Mouse (Mus musculus) cerebellum, adult 9-11 months (tissue): ENCODE measurements around the gene Clec4g.
A peak's percentile ranks its signal among the peaks of the same experiment; 100 is the strongest.
"Not testable (repeated sequence)": the region's sequence is repeated elsewhere in the genome, so short reads cannot be mapped to it uniquely, and the experiment has no call there.

ENCODE experiments used
- DNase-seq: peaks from one replicate; pipeline ENCODE4 v3.0.0; 2022

Clec4g gene

DNA sequence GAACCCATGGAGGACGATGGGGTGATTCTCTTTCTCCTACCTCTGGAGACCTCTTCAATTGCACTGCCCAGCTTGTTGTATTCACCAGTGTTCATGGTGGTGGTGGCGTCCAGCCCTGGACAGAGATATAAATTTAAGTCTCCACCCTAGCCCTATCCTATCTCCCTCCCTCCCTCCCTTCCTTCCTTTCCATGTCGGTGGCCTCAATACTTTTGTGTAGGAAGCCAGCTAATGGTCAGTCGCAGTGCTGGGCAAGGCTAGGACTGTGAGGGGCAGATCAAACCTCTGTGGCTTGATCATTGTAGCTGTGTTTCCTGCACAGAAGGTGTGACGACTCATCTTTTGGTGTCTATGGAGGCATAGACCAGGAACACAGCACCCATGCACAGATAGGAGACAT lies at the start of gene Clec4g:
Gene Clec4g, minus strand, starts transcription at position 101 of the 400 bp plus-strand sequence.
- DNase-seq = no peak

DNA sequence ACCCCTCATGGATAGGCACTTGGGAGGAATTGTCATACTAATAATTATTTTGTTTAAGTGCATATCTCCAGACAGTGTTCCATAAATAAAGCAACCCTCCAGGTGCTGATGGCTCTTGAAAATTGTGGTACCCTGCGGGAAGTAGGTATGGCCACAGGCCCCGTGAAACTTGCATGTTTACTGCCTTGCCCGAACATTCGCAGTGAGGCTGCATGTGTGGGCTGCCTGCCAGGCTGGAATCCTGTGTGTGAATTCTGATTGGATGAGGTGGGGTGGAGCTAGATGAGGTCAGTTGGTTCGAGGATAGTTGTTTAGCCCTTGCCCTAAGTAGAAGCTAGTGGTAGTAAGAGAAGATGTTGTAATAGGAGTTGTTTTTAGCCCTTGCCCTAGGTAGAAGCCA lies 48.2 kb upstream of the Clec4g start:
- not testable (repeated sequence) for DNase-seq

- peak; percentile 3 for DNase-seq
These were observed 33.9 kb upstream of the Clec4g start for GRCm38 (mm10) chr8:3754261-3754850.

- no peak for DNase-seq
These were observed 28.3 kb upstream of the Clec4g start, which contains the start of gene Cd209a for GRCm38 (mm10) chr8:3748761-3749160. Cd209a (minus strand) TSS chr8:3748984.

DNA sequence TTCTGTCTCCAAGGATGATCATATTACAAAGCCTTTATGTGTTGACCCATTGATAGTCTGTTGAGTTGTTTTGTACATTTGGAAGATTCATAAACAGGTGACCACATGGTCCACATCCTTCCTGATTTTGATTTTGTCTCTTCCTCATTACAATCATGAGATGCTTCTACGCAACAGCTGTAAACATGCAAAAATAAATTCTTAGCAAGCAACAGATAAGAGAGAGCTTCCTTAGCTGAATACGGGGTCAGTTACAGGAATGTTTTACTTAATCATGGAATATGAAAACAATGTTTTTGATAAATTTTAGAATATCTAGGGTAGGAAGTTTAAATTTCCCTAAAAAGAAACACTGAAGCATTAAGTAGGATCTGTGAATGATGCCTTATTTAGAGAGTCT lies 16.5 kb upstream of the Clec4g start:
- no peak for DNase-seq

DNA sequence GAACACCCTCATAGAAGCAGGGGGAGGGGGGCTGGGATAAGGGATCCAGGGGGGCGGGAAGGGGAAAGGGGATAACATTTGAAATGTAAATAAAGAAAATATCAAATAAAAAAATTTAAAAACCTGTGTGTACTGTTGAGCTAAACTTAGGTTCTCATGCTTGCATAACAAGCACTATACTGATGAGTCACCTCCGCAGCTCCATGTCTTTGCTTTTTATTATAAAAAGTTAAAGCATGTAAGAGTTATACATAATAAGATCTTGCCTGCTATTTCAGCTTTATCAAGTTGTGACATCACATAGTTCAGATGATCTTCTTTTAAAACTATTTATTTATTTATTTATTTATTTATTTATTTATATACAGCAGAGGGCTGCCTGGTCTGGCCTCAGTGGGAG lies 15.1 kb upstream of the Clec4g start:
- no peak for DNase-seq

DNA sequence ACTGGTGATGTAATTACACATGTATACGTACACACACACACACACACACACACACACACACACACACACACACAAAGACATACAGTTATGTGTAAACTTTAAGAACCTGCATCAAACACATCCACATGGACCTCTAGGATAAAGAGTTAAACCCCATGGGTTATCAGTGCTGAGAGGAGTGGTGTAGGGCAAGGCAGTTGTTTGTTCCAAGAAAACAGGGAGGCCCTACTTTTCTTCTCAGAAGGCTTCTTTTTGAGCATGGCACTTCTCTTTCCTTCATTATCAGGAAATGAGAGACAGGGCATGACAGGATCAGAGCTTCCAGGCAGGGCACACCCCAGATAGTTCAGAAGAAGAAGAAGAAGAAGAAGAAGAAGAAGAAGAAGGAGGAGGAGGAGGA lies 13.6 kb upstream of the Clec4g start:
- DNase-seq = no peak

DNA sequence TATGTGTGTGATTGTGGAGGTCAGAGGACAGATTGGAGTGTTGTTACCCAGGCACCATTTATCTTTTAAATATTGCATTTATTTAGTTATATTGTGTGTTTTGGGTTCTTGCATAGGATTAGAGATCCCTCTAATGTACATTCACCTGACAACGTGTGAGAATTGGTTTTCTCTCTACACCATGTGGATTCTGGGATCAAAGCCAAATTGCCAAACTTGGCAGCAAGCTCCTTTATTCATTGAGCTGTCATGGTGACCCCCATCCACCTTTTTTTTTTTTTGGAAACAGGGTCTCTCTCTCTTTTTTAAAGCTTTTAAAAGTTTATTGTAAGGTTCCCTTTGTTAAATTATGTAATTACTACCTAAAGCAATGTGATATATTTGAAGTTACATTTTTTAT lies 590 bp upstream of the Clec4g start:
- no peak for DNase-seq

DNA sequence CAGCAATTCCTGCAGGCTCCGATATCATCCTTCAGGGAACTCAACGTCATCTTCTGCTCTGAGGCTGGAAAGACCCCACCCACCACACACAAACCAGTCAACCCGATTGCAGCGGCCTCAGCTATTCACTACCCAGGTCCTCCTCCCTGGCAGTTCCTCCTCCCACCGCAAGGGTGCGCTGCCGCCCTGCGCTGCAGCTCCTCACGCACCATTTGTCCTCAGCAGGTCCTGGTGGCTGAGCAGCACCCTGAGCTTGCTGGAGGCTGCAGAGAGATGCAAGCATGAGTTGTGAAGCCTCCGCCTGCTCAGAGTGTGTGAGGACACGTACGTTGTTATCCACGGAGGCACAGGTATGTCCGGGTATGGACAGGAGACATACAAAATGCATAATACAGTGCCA lies 1.9 kb downstream of the Clec4g start:
- peak; percentile 38 for DNase-seq

- no peak for DNase-seq
These were observed 3.0 kb downstream of the Clec4g start for GRCm38 (mm10) chr8:3717321-3717954.

GRCm38 (mm10) chr8:3711646-3712045 lies 8.8 kb downstream of the Clec4g start:
- no peak for DNase-seq

DNA sequence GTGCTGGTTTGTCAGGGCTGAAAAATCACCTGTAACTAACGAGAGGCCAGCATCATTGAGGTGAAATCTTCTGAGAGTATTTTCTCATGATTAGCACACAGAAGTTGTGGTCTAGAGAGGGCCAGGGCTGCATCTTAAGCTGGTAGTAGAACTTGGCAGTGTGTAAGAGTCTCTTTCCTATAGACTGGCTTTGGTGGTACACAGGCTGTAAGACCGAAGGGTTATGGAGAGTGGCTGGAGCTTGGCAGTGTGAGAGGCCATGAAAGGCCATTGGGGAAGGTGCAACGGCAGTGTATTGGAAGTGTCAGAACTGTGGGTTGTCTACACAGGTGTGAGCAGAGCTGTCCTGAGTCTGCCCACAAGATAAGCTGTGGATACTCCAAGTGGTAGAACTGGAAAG lies 10.1 kb downstream of the Clec4g start:
- no peak for DNase-seq

- DNase-seq = no peak
These were observed 12.8 kb downstream of the Clec4g start for GRCm38 (mm10) chr8:3707611-3708010.

GRCm38 (mm10) chr8:3705711-3706110 lies 14.7 kb downstream of the Clec4g start:
- no peak for DNase-seq

GRCm38 (mm10) chr8:3701491-3701890 lies 19.0 kb downstream of the Clec4g start:
- no peak for DNase-seq

DNA sequence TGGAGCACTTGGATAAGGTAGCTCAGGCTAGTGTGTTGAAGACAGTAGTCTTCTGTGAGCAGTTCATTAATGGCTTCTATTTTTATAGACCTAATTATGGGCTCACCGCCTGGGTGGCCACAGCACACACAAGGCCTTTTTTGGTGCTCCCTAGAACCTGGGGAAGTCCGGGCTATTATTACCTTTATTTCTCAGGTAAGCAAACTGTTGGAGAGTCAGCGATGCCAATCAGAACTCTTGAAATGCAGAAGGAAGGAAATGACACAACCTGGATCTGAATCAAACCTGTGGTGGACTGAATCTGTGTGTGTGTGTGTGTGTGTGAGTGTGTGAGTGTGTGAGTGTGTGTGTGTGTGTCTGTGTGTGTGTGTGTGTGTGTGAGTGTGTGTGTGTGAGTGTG lies 26.3 kb downstream of the Clec4g start, which contains the start of gene Fcer2a:
Gene Fcer2a, minus strand, starts transcription at position 55 of the 400 bp plus-strand sequence.
- no peak for DNase-seq

DNA sequence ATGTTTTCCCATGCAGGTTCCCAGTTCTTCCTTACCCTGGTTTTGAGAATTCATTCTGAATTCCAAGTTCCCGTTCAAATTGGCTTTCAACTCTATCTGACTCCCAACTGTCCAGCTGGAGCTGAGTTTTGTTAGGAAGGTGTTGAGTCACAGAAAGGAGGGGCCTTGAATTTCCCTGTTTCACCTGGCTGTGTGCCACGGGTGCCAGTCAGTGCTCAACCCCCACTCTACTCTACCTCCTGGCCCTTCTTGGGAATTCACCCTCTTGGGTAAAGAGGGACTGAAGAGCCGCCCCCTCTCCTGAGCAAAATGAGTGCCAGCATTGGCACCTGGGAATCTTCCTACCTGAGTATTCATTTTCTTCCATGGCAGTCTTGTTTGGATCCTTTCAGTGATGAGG lies 29.7 kb downstream of the Clec4g start:
- no peak for DNase-seq

DNA sequence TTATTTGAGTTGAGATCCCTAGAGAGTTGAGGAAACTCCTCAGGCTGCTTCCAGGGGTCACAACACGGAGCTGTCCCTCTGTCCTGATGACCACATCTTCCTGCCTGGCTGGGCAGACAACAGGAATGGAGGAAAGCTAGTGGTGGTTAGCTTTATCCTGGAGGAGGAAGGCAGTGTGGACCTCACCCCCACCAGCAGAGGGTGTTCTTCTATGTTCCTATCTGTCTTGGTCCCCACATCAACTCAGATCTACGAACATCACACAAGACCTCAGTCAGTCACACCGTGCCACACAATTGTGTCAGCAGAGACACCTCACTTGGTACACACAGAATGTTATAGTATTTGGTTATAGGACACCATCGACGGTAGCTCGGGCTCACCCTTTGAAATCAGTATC lies 32.9 kb downstream of the Clec4g start:
- no peak for DNase-seq

- no peak for DNase-seq
These were observed 35.0 kb downstream of the Clec4g start for GRCm38 (mm10) chr8:3685422-3685821.

- no peak for DNase-seq
These were observed 35.9 kb downstream of the Clec4g start for GRCm38 (mm10) chr8:3684530-3684929.

DNA sequence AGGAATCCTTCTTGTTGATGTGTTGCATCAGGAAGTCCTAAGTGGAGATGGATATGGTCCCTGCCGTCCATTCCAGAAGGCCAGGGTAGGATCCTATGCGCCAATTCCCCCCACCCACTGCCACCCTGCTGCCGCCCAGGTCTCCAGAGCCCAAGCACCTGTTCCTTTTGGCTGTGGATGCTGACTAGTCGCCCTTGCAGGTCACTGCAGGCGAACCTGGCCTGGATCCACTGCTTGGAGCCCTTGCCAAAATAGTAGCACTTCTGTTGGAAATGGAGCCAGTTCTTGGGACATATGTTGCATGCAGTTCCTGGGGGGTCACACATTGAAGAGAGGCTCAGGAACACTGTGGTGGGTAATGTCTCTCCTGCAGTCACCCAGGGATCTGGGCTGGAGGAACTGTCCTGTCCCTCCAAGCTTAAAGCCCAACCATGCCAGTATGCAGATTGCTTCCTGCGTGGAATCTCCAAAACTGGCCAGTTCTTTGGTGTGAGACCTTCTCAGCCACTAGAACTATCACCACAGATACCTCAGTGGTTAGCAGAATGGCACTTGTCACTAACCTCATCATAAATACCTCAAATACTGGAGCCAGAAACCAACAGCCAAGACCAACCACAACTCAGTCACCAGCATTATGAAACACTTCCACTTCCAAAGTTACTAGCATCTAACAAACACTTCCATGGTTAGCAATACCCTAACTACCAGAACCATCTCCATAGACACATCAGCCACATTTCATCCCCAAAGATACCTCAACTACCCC lies 36.9 kb downstream of the Clec4g start:
- peak; percentile 90 for DNase-seq

- DNase-seq = no peak
These were observed 38.0 kb downstream of the Clec4g start for GRCm38 (mm10) chr8:3682435-3682834.

DNA sequence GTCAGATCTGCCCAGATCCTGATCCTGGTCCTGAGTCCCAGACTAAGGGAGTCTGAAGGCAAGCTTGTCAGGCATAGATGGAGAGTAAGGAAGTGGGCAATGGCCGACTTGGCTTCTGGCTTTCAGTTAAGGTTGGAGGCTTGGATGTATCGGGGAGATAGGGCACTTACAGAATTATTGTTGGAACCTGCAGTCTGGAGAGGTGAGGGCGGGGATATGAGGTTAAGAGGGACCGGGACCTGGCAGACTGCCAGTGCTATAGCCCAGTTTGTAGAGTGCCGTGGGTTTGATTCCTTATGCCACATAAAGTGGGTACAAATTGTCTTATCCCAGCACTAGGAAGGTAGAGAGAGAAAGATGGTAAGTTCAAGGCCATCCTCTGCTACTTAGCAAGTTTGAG lies 40.8 kb downstream of the Clec4g start:
- peak; percentile 56 for DNase-seq

DNA sequence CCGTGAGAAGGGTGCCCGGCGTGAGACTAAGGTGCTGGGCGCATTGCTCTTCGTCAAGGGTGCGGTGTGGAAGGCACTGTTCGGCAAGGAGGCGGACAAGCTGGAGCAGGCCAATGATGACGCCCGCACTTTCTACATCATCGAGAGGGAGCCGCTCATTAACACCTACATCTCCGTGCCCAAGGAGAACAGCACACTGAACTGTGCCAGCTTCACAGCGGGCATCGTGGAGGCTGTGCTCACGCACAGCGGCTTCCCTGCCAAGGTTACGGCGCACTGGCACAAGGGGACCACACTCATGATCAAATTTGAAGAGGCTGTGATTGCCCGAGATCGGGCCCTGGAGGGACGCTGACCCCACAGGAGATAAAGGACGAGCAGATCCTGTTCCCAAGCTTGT lies 41.2 kb downstream of the Clec4g start:
- peak; percentile 73 for DNase-seq
